Mouse (Mus musculus): ENCODE results near the gene Krt18.
"Not testable (repeated sequence)": the region's sequence is repeated elsewhere in the genome, so short reads cannot be mapped to it uniquely, and the experiment has no call there.

Krt18 gene

DNA sequence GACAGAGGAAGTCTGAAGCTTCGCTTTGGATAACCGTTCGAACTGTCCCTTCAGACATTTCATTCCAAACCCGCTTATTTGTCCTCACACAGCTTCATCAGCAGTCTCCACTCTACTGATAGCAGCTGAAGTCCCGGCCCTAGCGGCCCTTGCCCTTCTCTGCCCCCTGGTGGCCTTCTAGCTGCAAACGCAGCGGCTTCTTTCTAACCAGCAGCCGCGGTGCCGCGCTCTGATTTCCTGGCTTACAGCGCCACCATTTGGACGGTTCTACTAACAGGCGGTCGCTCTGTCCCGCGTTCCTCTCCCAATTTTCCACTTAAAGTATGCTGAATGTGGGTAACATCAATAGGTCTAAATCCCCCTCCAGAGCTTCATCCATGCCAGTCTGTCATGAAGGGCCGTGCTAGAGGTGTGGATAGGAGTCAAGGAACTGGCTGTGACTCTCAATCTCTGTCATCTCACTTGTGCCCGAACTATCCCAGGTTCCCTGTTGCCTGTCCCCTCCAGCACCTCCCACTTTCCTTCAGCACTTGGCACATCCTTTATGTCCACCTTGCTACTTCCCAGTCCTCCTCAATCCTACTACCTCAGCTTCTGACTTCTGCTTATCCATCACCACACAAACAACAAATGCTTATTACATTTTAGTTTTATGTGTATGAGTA is 37.8 kb downstream of the Krt18 start:
- intact Hi-C loops (cut with DNase I): loop anchor here (1.0 to 10.0 kb wide), 3 partner anchors 77 to 728 kb away; no protein-coding TSS in a partner anchor

- intact Hi-C loops (cut with DNase I): no loop called here
Measured at GRCm38 (mm10) chr15:102070476-102071467, 42.8 kb downstream of the Krt18 start.

DNA sequence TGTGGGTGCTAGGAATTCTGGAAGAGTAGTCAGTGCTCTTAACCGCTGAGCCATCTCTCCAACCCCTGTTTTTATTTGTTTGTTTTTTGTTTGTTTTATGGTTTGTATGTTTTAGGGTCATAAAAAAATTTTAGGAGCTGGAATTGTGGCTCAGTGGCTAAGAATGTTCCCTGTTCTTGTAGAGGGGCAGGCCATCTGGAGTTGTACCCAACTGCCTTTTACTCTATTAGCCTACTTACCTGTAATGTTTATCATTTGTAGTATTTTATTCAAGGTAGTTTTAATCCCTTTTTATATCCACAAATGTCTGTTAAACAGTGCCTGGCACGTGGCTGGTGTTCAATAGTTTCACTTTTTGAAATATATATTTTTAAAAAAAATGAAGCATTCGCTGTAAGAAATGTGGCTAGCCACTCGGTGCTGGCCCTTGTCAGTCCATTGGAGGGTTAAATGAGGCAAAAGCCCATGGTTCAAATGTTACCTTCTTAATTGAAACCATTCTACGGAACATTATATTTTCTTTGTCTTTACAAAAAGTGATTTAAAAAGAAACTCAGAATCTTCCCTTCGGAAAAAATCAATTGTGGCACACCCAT is 45.1 kb downstream of the Krt18 start:
- intact Hi-C loops (cut with DNase I): no loop called here

DNA sequence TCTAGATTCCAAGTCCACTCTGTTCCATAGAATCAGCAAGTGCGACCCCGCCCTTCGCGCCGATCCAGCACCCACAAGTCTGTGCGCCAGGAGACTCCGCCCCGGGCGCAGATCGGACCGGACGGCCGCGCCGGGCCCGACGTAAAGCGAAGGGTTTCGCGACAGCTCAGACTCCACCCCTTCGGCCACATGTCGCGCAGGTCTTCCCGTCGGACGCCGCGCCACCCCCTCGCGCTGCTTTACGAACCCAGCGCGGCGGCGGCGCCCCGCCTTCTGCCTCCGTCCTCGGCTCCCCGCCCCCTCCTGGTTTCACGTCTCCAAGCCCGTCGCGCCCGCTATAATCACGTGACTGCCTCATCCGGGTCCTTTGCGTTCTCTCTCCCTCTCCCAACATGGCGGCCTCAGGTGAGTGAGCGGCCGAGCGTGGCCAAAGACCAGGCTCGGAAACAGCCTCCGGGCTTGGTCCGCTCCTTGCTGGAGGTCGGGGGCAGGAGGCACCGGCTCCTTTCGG is 45.6 kb downstream of the Krt18 start, which contains the start of gene Eif4b:
Eif4b (plus strand) TSS at position 215 of the 511 bp plus-strand sequence.
- intact Hi-C loops (cut with DNase I): no loop called here

DNA sequence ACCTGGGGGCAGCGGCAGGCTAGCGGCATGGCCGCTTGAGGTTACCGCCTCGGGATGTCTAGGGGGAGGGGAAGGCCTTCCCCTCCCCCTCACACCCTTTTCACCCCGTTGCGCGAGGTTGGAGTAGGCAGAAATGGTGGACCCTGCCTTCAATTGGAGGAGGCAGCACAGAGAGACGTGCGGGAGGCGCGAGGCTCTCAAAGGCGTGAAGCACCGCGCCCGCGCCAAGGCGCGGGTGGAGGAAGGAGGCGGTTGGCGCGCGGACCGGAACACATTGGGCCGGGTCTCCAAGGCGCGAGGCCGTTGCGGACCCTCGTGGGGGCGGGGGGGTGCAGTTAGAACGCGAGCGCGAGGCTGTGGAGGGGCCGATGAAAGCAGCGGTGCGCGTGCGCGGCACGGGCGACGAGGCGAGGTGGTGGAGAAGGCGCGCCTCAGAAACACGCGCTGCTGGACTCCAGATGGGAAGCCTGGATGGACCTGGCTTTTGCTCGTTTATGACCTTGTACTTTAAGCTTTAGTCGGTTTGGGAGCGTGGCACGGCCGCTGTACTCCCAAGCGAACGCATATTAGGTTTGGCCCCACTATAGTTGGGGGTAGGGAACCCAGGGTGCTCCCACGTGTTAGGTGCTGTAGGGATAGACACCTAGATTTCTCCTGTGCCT is 46.2 kb downstream of the Krt18 start:
- intact Hi-C loops (cut with DNase I): no loop called here

DNA sequence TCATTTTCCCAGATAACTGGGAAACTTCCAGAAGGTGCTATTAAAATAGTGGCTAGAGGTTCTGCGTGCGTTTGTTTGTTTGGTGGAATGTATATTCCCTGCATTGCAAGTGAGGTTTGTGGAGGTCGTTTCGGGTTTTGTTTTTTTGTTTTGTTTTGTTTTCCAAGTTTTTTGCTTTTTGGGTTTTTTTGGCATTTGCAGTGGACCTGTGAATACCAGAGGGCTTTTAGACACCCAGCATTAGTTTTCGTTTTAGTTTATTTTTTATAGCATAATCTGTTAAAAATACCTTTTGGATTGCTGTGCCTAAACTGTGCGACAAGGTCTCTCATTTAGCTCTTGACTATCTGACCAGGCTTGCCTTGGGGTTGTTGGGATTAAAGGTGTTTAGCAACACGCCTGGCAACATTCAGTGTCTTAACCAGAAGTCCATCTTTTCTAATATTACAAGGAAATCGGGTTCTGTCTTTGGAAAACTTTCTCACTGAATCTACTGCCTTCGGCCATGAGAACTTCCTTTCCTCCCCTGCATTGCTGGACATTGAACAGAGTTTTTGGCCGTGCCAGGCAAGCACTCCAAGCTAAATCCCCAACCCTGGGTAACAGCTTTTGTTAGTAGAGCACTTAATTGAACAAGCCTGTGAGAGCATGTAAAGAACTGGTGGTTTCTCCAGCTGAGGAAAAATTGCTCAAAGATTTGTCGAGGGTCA is 47.1 kb downstream of the Krt18 start:
- intact Hi-C loops (cut with DNase I): no loop called here

DNA sequence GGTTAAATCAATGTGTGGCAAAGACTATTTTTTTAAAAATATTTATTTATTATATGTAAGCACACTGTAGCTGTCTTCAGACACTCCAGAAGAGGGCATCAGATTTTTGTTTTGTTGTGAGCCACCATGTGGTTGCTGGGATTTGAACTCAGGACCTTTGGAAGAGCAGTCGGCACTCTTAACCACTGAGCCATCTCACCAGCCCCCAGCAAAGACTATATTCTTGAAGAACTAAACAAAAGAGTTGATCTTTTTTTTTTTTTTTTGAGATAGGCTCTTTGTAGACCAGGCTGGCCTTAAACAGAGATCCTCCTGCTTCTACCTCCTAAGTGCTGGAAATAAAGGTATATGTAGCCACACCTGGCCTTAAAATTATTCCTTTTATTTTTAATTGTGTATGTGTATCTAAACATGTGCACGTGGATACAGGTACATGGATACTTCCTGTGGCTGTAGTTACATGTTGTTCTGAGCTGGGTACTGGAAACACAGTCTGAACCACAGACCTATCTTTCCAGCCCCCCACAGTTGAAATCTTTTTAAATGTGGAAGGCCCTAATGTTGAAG is 49.2 kb downstream of the Krt18 start:
- intact Hi-C loops (cut with DNase I): no loop called here

GRCm38 (mm10) chr15:102079221-102079620 is 51.2 kb downstream of the Krt18 start:
- intact Hi-C loops (cut with DNase I): no loop called here

DNA sequence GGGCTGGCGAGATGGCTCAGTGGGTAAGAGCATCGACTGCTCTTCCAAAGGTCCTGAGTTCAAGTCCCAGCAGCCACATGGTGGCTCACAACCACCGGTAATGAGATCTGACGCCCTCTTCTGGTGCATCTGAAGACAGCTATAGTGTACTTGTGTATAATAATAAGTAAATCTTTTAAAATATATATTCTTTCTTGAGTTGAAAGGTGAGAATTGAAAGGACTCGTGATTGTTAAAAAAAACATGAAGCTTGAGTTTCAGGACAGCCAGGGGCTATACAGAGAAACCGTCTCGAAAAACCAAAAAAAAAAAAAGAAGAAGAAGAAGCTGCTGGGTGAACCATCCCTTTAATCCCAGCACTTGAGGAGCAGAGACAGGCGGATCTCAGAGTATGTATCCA is 51.9 kb downstream of the Krt18 start:
- intact Hi-C loops (cut with DNase I): not testable (repeated sequence)

GRCm38 (mm10) chr15:102080429-102080828 is 52.4 kb downstream of the Krt18 start:
- intact Hi-C loops (cut with DNase I): no loop called here

Data from adrenal gland (tissue).